Mouse (Mus musculus) heart, adult 2 months (tissue): ENCODE results near the gene Tmem161a. TPM values are rescaled to one million over a fixed set of nuclear protein-coding genes. Genes with fewer than 3 reads are reported as not detected.
A peak's percentile ranks its signal among the peaks of the same experiment; 100 is the strongest.

Source experiments
- DNase-seq, 2 experiments: peaks; one replicate each; pipeline ENCODE4 v3.0.0; 2021
- H3K27ac ChIP-seq: fragments of 200-600 bp; 2 replicates; pipeline ENCODE4 v1.8.1; 2022
- H3K27me3 ChIP-seq: fragments of 200-500 bp; 2 replicates; pipeline ENCODE4 v1.6.1; 2012; ENCODE audit warnings: mild to moderate bottlenecking, low read length, inconsistent platforms, mixed read lengths; ENCODE audit not compliant: control insufficient read depth, insufficient read depth
- H3K36me3 ChIP-seq: fragments of 200-500 bp; 2 replicates; pipeline ENCODE4 v1.6.1; 2012; ENCODE audit warnings: low read length, inconsistent platforms; ENCODE audit not compliant: control insufficient read depth, insufficient read depth
- H3K4me1 ChIP-seq: fragments of 200-500 bp; 2 replicates; pipeline ENCODE4 v1.6.1; 2011; ENCODE audit warnings: low read length; ENCODE audit not compliant: control insufficient read depth, insufficient read depth
- H3K4me3 ChIP-seq: fragments of 200-600 bp; 2 replicates; pipeline ENCODE4 v1.8.1; 2022
- H3K79me2 ChIP-seq: fragments of 200-500 bp; replicated peaks from 2 replicates; pipeline ENCODE4 v1.6.1; 2012; ENCODE audit warnings: mild to moderate bottlenecking, inconsistent platforms, low read length, moderate library complexity, mixed read lengths; ENCODE audit not compliant: control insufficient read depth, insufficient read depth
- H3K9ac ChIP-seq: fragments of 200-500 bp; 2 replicates; pipeline ENCODE4 v1.6.1; 2012; ENCODE audit warnings: low read depth, mild to moderate bottlenecking, control low read depth, inconsistent platforms, low read length, mixed read lengths
- CTCF ChIP-seq: fragments of 200-600 bp; IDR thresholded peaks from 2 replicates; pipeline ENCODE4 v1.8.1; 2022; ENCODE audit warnings: antibody characterized with exemption, mild to moderate bottlenecking, moderate library complexity
- EP300 ChIP-seq: fragments of 200-500 bp; IDR thresholded peaks from 2 replicates; pipeline ENCODE4 v1.6.1; 2011; ENCODE audit warnings: low read depth, low read length, control low read depth; ENCODE audit not compliant: insufficient read depth
- POLR2A ChIP-seq: fragments of 200-500 bp; IDR thresholded peaks from 2 replicates; pipeline ENCODE4 v1.6.1; 2011; ENCODE audit warnings: mild to moderate bottlenecking, low read depth, low read length, control low read depth; ENCODE audit not compliant: insufficient read depth
- WGBS: fragments of 180-500 bp; shearing (Covaris S2); methylation state at CpG from one replicate; pipeline ENCODE4 v1.1.7; 2018; 5-methylcytosine and 5-hydroxymethylcytosine counted together
- intact Hi-C: fragments of 180-260 bp; cut with DNase I; formaldehyde crosslinking; loops from one replicate; pipeline ENCODE4 v1.15.1; 2025
- polyA plus RNA-seq: library from polyadenylated mRNA; depleted of rRNA; stranded (reverse); fragments of >200 nt; gene quantifications from 2 replicates; pipeline ENCODE4 v1.2.3, GENCODE M21; 2012
- total RNA-seq, 2 experiments: library from RNA; stranded (reverse); gene quantifications; 2 replicates each; pipeline ENCODE4 v1.2.3; 2021

The Tmem161a gene
- total and polyA plus RNA-seq, 3 experiments, result 93.6 to 134 (median 108) TPM

- intact Hi-C loops, result loop anchor here (5.0 kb wide), 1 partner anchor 133 kb away; the partner anchor contains the start of gene Gatad2a
- WGBS, result 88% methylated on average over 3 of the region's 3 CpGs
- H3K27ac ChIP-seq, result peak overlapping the region; percentile 68
- H3K4me3 ChIP-seq, result no peak overlapping the region
- DNase-seq, result no peak
- peaks cover 9% of the 10 kb centered on the region for H3K4me1 ChIP-seq
- H3K79me2 ChIP-seq, result no peaks in the 10 kb centered on the region
- TF ChIP-seq EP300 (no peak), CTCF (no peak), POLR2A (no peak)
- no peak overlapping the region for H3K9ac ChIP-seq
- H3K27me3 ChIP-seq, result no peaks in the 10 kb centered on the region
- H3K36me3 ChIP-seq, result no peaks in the 10 kb centered on the region
These were observed 42.1 kb upstream of the Tmem161a start for GRCm38 (mm10) chr8:70130066-70130465.

GRCm38 (mm10) chr8:70131166-70131883 is 40.8 kb upstream of the Tmem161a start, which contains the start of gene Nr2c2ap:
TSS of gene Nr2c2ap (plus strand) at chr8:70131333.
- TF ChIP-seq CTCF, result peak; percentile 30
- peak; percentile 74 for TF ChIP-seq POLR2A
- 0 out of 2 replicates have a peak, but pooled peaks have one; percentile 38 for TF ChIP-seq EP300
- peak within 1 kb of the TSS; percentile 89 for H3K4me3 ChIP-seq
- peak within 1 kb of the TSS; percentile 72 for H3K27ac ChIP-seq
- peak; percentile 89 for DNase-seq
- no peaks in the 10 kb centered on the region for H3K79me2 ChIP-seq
- WGBS, result 2% methylated on average over 37 of the region's 37 CpGs
- H3K27me3 ChIP-seq, result no peaks in the 10 kb centered on the region
- no peaks in the 10 kb centered on the region for H3K36me3 ChIP-seq
- intact Hi-C loops, result loop anchor here (1.0 to 5.0 kb wide), 2 partner anchors 8 to 134 kb away; partner anchors contain the start of genes Borcs8, Gatad2a, Mef2b and Rfxank
- peak within 1 kb of the TSS; percentile 55 for H3K9ac ChIP-seq
- peaks cover 9% of the 10 kb centered on the region for H3K4me1 ChIP-seq

- peaks cover 11% of the 10 kb centered on the region for H3K4me1 ChIP-seq
- no peaks in the 10 kb centered on the region for H3K36me3 ChIP-seq
- no peak for DNase-seq
- no peak overlapping the region for H3K4me3 ChIP-seq
- H3K27me3 ChIP-seq, result no peaks in the 10 kb centered on the region
- TF ChIP-seq EP300 (no peak), CTCF (no peak), POLR2A (no peak)
- no peak overlapping the region for H3K27ac ChIP-seq
- intact Hi-C loops, result loop anchor here (5.0 kb wide), 1 partner anchor 137 kb away; the partner anchor contains the start of gene Gatad2a
- 88% methylated on average over 5 of the region's 5 CpGs for WGBS
- no peak overlapping the region for H3K9ac ChIP-seq
- H3K79me2 ChIP-seq, result no peaks in the 10 kb centered on the region
These were observed 38.1 kb upstream of the Tmem161a start for GRCm38 (mm10) chr8:70134086-70134485.

- WGBS, result 68% methylated on average over 9 of the region's 9 CpGs
These were observed 37.2 kb upstream of the Tmem161a start for GRCm38 (mm10) chr8:70134931-70135330.

GRCm38 (mm10) chr8:70136591-70136990 is 35.6 kb upstream of the Tmem161a start:
- H3K27ac ChIP-seq, result no peak overlapping the region
- no peaks in the 10 kb centered on the region for H3K27me3 ChIP-seq
- no peak overlapping the region for H3K9ac ChIP-seq
- TF ChIP-seq EP300 (no peak), CTCF (no peak), POLR2A (no peak)
- H3K4me3 ChIP-seq, result no peak overlapping the region
- H3K36me3 ChIP-seq, result no peaks in the 10 kb centered on the region
- peaks cover 10% of the 10 kb centered on the region for H3K4me1 ChIP-seq
- H3K79me2 ChIP-seq, result no peaks in the 10 kb centered on the region
- intact Hi-C loops, result no loop called here
- 87% methylated on average over 4 of the region's 4 CpGs for WGBS
- no peak for DNase-seq

More at GRCm38 (mm10) chr8:70134931-70135330, 37.2 kb upstream of the Tmem161a start:
- H3K79me2 ChIP-seq, result no peaks in the 10 kb centered on the region
- TF ChIP-seq EP300 (no peak), POLR2A (no peak), CTCF (no peak)
- intact Hi-C loops, result loop anchor here (5.0 kb wide), 1 partner anchor 138 kb away; the partner anchor contains the start of gene Gatad2a
- H3K4me3 ChIP-seq, result no peak overlapping the region
- H3K27ac ChIP-seq, result no peak overlapping the region; the same call in 1 of the 2 replicates
- H3K4me1 ChIP-seq, result peaks cover 7% of the 10 kb centered on the region
- DNase-seq, result peak in 1 of 2 experiments; percentile 13
- H3K9ac ChIP-seq, result no peak overlapping the region
- no peaks in the 10 kb centered on the region for H3K27me3 ChIP-seq
- H3K36me3 ChIP-seq, result no peaks in the 10 kb centered on the region

GRCm38 (mm10) chr8:70137890-70138289 is 34.3 kb upstream of the Tmem161a start:
- H3K27me3 ChIP-seq, result no peaks in the 10 kb centered on the region
- no peak for DNase-seq
- H3K4me1 ChIP-seq, result peaks cover 9% of the 10 kb centered on the region
- no peaks in the 10 kb centered on the region for H3K36me3 ChIP-seq
- 60% methylated on average over 4 of the region's 4 CpGs for WGBS
- TF ChIP-seq EP300 (no peak), POLR2A (no peak), CTCF (no peak)
- no peak overlapping the region for H3K9ac ChIP-seq
- H3K4me3 ChIP-seq, result peak overlapping the region; percentile 75
- H3K27ac ChIP-seq, result no peak overlapping the region; the same call in 1 of the 2 replicates
- no peaks in the 10 kb centered on the region for H3K79me2 ChIP-seq
- intact Hi-C loops, result loop anchor here (2.0 kb wide), 2 partner anchors 35 to 95 kb away; partner anchors contain the start of genes Mau2, Sugp1 and Tmem161a
